Mouse (Mus musculus): ENCODE data around the gene Ptgs2. TPM values are rescaled to one million over a fixed set of nuclear protein-coding genes. Genes with fewer than 3 reads are reported as not detected.

Gene Ptgs2
- not detected for polyA plus RNA-seq (2017; shearing (Covaris generic))

GRCm38 (mm10) chr1:150099790-150100333 lies at the start of gene Ptgs2:
Gene Ptgs2, plus strand, starts transcription at chr1:150100031.

Other genes with a start within 250 kb of the Ptgs2 start
- gene Pla2g4a, start 138.7 kb upstream of the Ptgs2 start, polyA plus RNA-seq (2017; shearing (Covaris generic)): 0.37 TPM
- 0.18 TPM for gene Pdc, start 219.4 kb downstream of the Ptgs2 start, polyA plus RNA-seq (2017; shearing (Covaris generic))